ENCODE assay signal across 24 mouse cellular contexts in genomic region chr4:138321488-138321887, GRCm38 (mm10). TPM values are rescaled to one million over a fixed set of nuclear protein-coding genes. Genes with fewer than 3 reads are reported as not detected.
"Had no signal": no experiment of that assay in that cellular context is flagged by ENCODE, and none has a peak within 500 bp of the region (broad histone marks: within the 10 kb centered on the region; RNA-seq: fewer than 3 reads in every experiment).

No protein-coding gene starts in this region.

- H3K4me2 ChIP-seq: kidney, embryonic 15.5 days; limb, embryonic 12.5 days; limb, embryonic 15.5 days; liver, embryonic 11.5 days; lung, embryonic 14.5 days; midbrain, embryonic 12.5 days; midbrain, embryonic 15.5 days; neural tube, embryonic 13.5 days had no signal

- H3K4me3 ChIP-seq: kidney, embryonic 15.5 days; limb, embryonic 12.5 days; limb, embryonic 15.5 days; midbrain, embryonic 12.5 days; midbrain, embryonic 15.5 days; neural tube, embryonic 13.5 days had no signal

- DNase-seq: kidney, adult 8-10 months; kidney, postnatal 10 days; kidney, postnatal 36 days; layer of hippocampus, postnatal 36 days; left cerebral cortex, postnatal 4 days; liver, postnatal 0 days; lung, embryonic 14.5 days; retina, postnatal 1 day; right cerebral cortex, postnatal 25 days; spleen, adult 18-20 months; thymus, adult 18-20 months; thymus, postnatal 36 days had no signal

- ATAC-seq: liver, postnatal 0 days; lung, postnatal 0 days; midbrain, embryonic 15.5 days had no signal

- H3K9ac ChIP-seq: kidney, embryonic 15.5 days; limb, embryonic 12.5 days; limb, embryonic 15.5 days; liver, embryonic 14.5 days; liver, postnatal 0 days; lung, embryonic 14.5 days; midbrain, embryonic 12.5 days; midbrain, embryonic 15.5 days; neural tube, embryonic 13.5 days had no signal

- H3K27ac ChIP-seq: kidney, embryonic 15.5 days; limb, embryonic 12.5 days; limb, embryonic 15.5 days; liver, embryonic 14.5 days; macrophage; midbrain, embryonic 12.5 days; neural tube, embryonic 13.5 days had no signal

- H3K9me3 ChIP-seq: kidney, embryonic 15.5 days; limb, embryonic 15.5 days; midbrain, embryonic 12.5 days; midbrain, embryonic 15.5 days; neural tube, embryonic 13.5 days had no signal

- H3K27me3 ChIP-seq: kidney, embryonic 15.5 days; limb, embryonic 12.5 days; limb, embryonic 15.5 days; midbrain, embryonic 12.5 days; midbrain, embryonic 15.5 days; neural tube, embryonic 13.5 days had no signal

RNA-seq across cellular contexts. Expression of gene Cda, which starts 46.3 kb away (rescaled TPM):
- total RNA-seq: megakaryocyte, adult 5-6 weeks; neutrophil, adult 5-6 weeks had no signal
- polyA plus RNA-seq: macrophage had no signal
